Mouse (Mus musculus) intestine, postnatal 0 days (tissue): ENCODE results near the gene Col8a1. TPM values are rescaled to one million over a fixed set of nuclear protein-coding genes. Genes with fewer than 3 reads are reported as not detected.
A peak's percentile ranks its signal among the peaks of the same experiment; 100 is the strongest.

Experiments used
- ATAC-seq: fragments of 200-750 bp; cut with Nextera tagmentation; 2 replicates; pipeline ENCODE4 v1.8.0; 2017; ENCODE audit warnings: mild to moderate bottlenecking, moderate TSS enrichment, moderate library complexity
- H3K27ac ChIP-seq: fragments of 300-500 bp; sonication (generic); 2 replicates; pipeline ENCODE4 v1.5.1; 2014; ENCODE audit warnings: mild to moderate bottlenecking, low read depth, low read length, moderate library complexity
- H3K27me3 ChIP-seq: fragments of 300-500 bp; sonication (generic); replicated peaks from 2 replicates; pipeline ENCODE4 v1.6.1; 2014; ENCODE audit warnings: low read length, mixed read lengths; ENCODE audit not compliant: control insufficient read depth, insufficient read depth
- H3K36me3 ChIP-seq: fragments of 300-500 bp; sonication (generic); 2 replicates; pipeline ENCODE4 v1.6.1; 2014; ENCODE audit warnings: mild to moderate bottlenecking, moderate library complexity; ENCODE audit not compliant: control insufficient read depth, insufficient read depth
- H3K4me1 ChIP-seq: fragments of 300-500 bp; sonication (generic); replicated peaks from 2 replicates; pipeline ENCODE4 v1.6.1; 2014; ENCODE audit warnings: antibody characterized with exemption, low read length, mixed read lengths; ENCODE audit not compliant: control insufficient read depth, insufficient read depth
- H3K4me2 ChIP-seq: fragments of 300-500 bp; sonication (generic); replicated peaks from 2 replicates; pipeline ENCODE4 v1.6.1; 2014; ENCODE audit warnings: low read depth, mild to moderate bottlenecking, moderate library complexity
- H3K4me3 ChIP-seq: fragments of 300-500 bp; sonication (generic); 2 replicates; pipeline ENCODE4 v1.5.1; 2014; ENCODE audit warnings: low read depth, low read length
- H3K9ac ChIP-seq: fragments of 300-500 bp; sonication (generic); 2 replicates; pipeline ENCODE4 v1.6.1; 2014; ENCODE audit warnings: mild to moderate bottlenecking, low read depth, low read length
- H3K9me3 ChIP-seq: fragments of 300-500 bp; sonication (generic); 2 replicates; pipeline ENCODE4 v1.6.1; 2016; ENCODE audit warnings: mixed run types; ENCODE audit not compliant: control insufficient read depth
- CTCF ChIP-seq: sonication (generic); IDR thresholded peaks from 2 replicates; pipeline ENCODE4 v1.5.1; 2016; ENCODE audit warnings: low read depth, mild to moderate bottlenecking, control low read depth, antibody characterized with exemption, moderate library complexity
- WGBS: fragments of 180-500 bp; shearing (Covaris S2); extraction: QIAGEN DNeasy Blood & Tissue Kit; methylation state at CpG from one replicate; pipeline ENCODE4 v1.1.7; 2014; 5-methylcytosine and 5-hydroxymethylcytosine counted together
- polyA plus RNA-seq: library from polyadenylated mRNA; unstranded; fragments of >200 nt; fragmentation: Nextera tagmentation; extraction: Ambion mirVana; gene quantifications from 2 replicates; pipeline ENCODE4 v1.2.1, GENCODE M21; 2015

The Col8a1 gene
- polyA plus RNA-seq, 1 experiment from 2014 or later: 7.3 TPM

- no peak overlapping the region for H3K4me3 ChIP-seq
- peaks cover 5% of the 10 kb centered on the region; the same call in 1 of the 2 replicates for H3K27me3 ChIP-seq
- no peak for TF ChIP-seq CTCF
- no peak overlapping the region for H3K9ac ChIP-seq
- 51% methylated on average over 5 of the region's 5 CpGs for WGBS
- H3K4me1 ChIP-seq: peaks cover 5% of the 10 kb centered on the region; the same call in 1 of the 2 replicates
- ATAC-seq: no peak
- no peaks in the 10 kb centered on the region for H3K9me3 ChIP-seq
- H3K4me2 ChIP-seq: peak overlapping the region; percentile 76; the same call in 1 of the 2 replicates
- no peak overlapping the region for H3K27ac ChIP-seq
- no peaks in the 10 kb centered on the region for H3K36me3 ChIP-seq
Measured at GRCm38 (mm10) chr16:57755708-57756107, 1.2 kb upstream of the Col8a1 start.

- 23% methylated on average over 10 of the region's 12 CpGs for WGBS
Measured at GRCm38 (mm10) chr16:57755241-57755640, 704 bp upstream of the Col8a1 start.

GRCm38 (mm10) chr16:57753539-57754280, 827 bp downstream of the Col8a1 start:
- no peaks in the 10 kb centered on the region for H3K9me3 ChIP-seq
- no peak for ATAC-seq
- H3K27me3 ChIP-seq: peaks cover 5% of the 10 kb centered on the region; the same call in 1 of the 2 replicates
- H3K27ac ChIP-seq: no peak overlapping the region
- no peak for TF ChIP-seq CTCF
- WGBS: 43% methylated on average over 10 of the region's 10 CpGs
- no peak overlapping the region; the same call in 1 of the 2 replicates for H3K9ac ChIP-seq
- H3K4me3 ChIP-seq: no peak overlapping the region
- H3K36me3 ChIP-seq: no peaks in the 10 kb centered on the region
- H3K4me1 ChIP-seq: peaks cover 5% of the 10 kb centered on the region; the same call in 1 of the 2 replicates
- peak overlapping the region; percentile 76; the same call in 1 of the 2 replicates for H3K4me2 ChIP-seq

More at GRCm38 (mm10) chr16:57755241-57755640, 704 bp upstream of the Col8a1 start:
- no peak for ATAC-seq
- peaks cover 5% of the 10 kb centered on the region; the same call in 1 of the 2 replicates for H3K27me3 ChIP-seq
- 0 out of 2 replicates have a peak overlapping the region, but pooled peaks have one; percentile 4 for H3K9ac ChIP-seq
- H3K27ac ChIP-seq: no peak overlapping the region
- peak overlapping the region; percentile 76 for H3K4me2 ChIP-seq
- no peak for TF ChIP-seq CTCF
- H3K4me1 ChIP-seq: peaks cover 5% of the 10 kb centered on the region; the same call in 1 of the 2 replicates
- peak overlapping the region; percentile 40 for H3K4me3 ChIP-seq
- H3K36me3 ChIP-seq: no peaks in the 10 kb centered on the region
- H3K9me3 ChIP-seq: no peaks in the 10 kb centered on the region

- H3K27ac ChIP-seq: no peak overlapping the region
- H3K4me3 ChIP-seq: no peak overlapping the region
- H3K9ac ChIP-seq: no peak overlapping the region
- 42% methylated on average over 2 of the region's 2 CpGs for WGBS
- H3K9me3 ChIP-seq: no peaks in the 10 kb centered on the region
- TF ChIP-seq CTCF: peak; percentile 19; the same call in 1 of the 2 replicates
- no peak overlapping the region for H3K4me2 ChIP-seq
- no peaks in the 10 kb centered on the region for H3K36me3 ChIP-seq
- no peak for ATAC-seq
- H3K4me1 ChIP-seq: peaks cover 5% of the 10 kb centered on the region; the same call in 1 of the 2 replicates
- H3K27me3 ChIP-seq: peaks cover 5% of the 10 kb centered on the region; the same call in 1 of the 2 replicates
Measured at GRCm38 (mm10) chr16:57750549-57750948, 4.0 kb downstream of the Col8a1 start.

- TF ChIP-seq CTCF: peak; percentile 41; the same call in 1 of the 2 replicates
- no peaks in the 10 kb centered on the region for H3K27me3 ChIP-seq
- no peaks in the 10 kb centered on the region for H3K36me3 ChIP-seq
- H3K9me3 ChIP-seq: no peaks in the 10 kb centered on the region
- no peak for ATAC-seq
- no peak overlapping the region for H3K4me2 ChIP-seq
- no peak overlapping the region for H3K9ac ChIP-seq
- no peak overlapping the region for H3K4me3 ChIP-seq
- no peaks in the 10 kb centered on the region for H3K4me1 ChIP-seq
- 58% methylated on average over 3 of the region's 3 CpGs for WGBS
- no peak overlapping the region for H3K27ac ChIP-seq
Measured at GRCm38 (mm10) chr16:57748093-57748492, 6.4 kb downstream of the Col8a1 start.

- Histone ChIP-seq H3K4me3 (no peak overlapping the region), H3K27ac (no peak overlapping the region), H3K4me2 (no peak overlapping the region), H3K9ac (no peak overlapping the region), H3K9me3 (no peaks in the 10 kb centered on the region), H3K36me3 (no peaks in the 10 kb centered on the region), H3K27me3 (no peaks in the 10 kb centered on the region), H3K4me1 (no peaks in the 10 kb centered on the region)
- TF ChIP-seq CTCF: no peak
- WGBS: 48% methylated on average over 2 of the region's 2 CpGs
- no peak for ATAC-seq
Measured at GRCm38 (mm10) chr16:57747357-57748056, 7.0 kb downstream of the Col8a1 start.
